Mouse (Mus musculus) heart, postnatal 0 days (tissue): ENCODE results near the gene Prpf38b. TPM values are rescaled to one million over a fixed set of nuclear protein-coding genes. Genes with fewer than 3 reads are reported as not detected.

Experiments used
- ATAC-seq: fragments of 200-750 bp; cut with Nextera tagmentation; 2 replicates; pipeline ENCODE4 v1.8.0; 2017; ENCODE audit warnings: low read depth, moderate number of reproducible peaks, moderate library complexity; ENCODE audit not compliant: insufficient read depth
- DNase-seq: peaks from one replicate; pipeline ENCODE4 v3.0.0-alpha.2; 2016; ENCODE audit warnings: low spot score
- H3K27ac ChIP-seq: fragments of 300-500 bp; sonication (generic); 2 replicates; pipeline ENCODE4 v1.5.1; 2014; ENCODE audit warnings: low read depth, mild to moderate bottlenecking
- H3K27me3 ChIP-seq: fragments of 300-500 bp; sonication (generic); 2 replicates; pipeline ENCODE4 v1.6.1; 2014; ENCODE audit warnings: low read length, mixed read lengths; ENCODE audit not compliant: control insufficient read depth, insufficient read depth
- H3K36me3 ChIP-seq: fragments of 300-500 bp; sonication (generic); replicated peaks from 2 replicates; pipeline ENCODE4 v1.6.1; 2014; ENCODE audit warnings: low read length, mixed read lengths; ENCODE audit not compliant: control insufficient read depth, insufficient read depth
- H3K4me1 ChIP-seq: fragments of 300-500 bp; sonication (generic); 2 replicates; pipeline ENCODE4 v1.6.1; 2014; ENCODE audit warnings: antibody characterized with exemption; ENCODE audit not compliant: control insufficient read depth, insufficient read depth
- H3K4me2 ChIP-seq: fragments of 300-500 bp; sonication (generic); 2 replicates; pipeline ENCODE4 v1.6.1; 2014; ENCODE audit warnings: low read depth, mild to moderate bottlenecking, low read length, moderate library complexity
- H3K4me3 ChIP-seq: fragments of 300-500 bp; sonication (generic); 2 replicates; pipeline ENCODE4 v1.5.1; 2014; ENCODE audit warnings: low read depth, low read length
- H3K9ac ChIP-seq: fragments of 300-500 bp; sonication (generic); replicated peaks from 2 replicates; pipeline ENCODE4 v1.6.1; 2014; ENCODE audit warnings: low read depth, low read length, mixed read lengths
- H3K9me3 ChIP-seq: fragments of 300-500 bp; sonication (generic); replicated peaks from 2 replicates; pipeline ENCODE4 v1.6.1; 2016; ENCODE audit warnings: low read length; ENCODE audit not compliant: control insufficient read depth
- CTCF ChIP-seq: IDR thresholded peaks from 2 replicates; pipeline ENCODE4 v1.5.1; 2016; ENCODE audit warnings: antibody characterized with exemption, control low read depth, low read depth
- EP300 ChIP-seq: IDR thresholded peaks from 2 replicates; pipeline ENCODE4 v1.6.1; 2016; ENCODE audit warnings: antibody characterized with exemption, low read depth
- WGBS: fragments of 180-500 bp; shearing (Covaris S2); extraction: QIAGEN DNeasy Blood & Tissue Kit; methylation state at CpG from one replicate; pipeline ENCODE4 v1.1.7; 2014; 5-methylcytosine and 5-hydroxymethylcytosine counted together
- polyA plus RNA-seq: library from polyadenylated mRNA; unstranded; fragments of >200 nt; fragmentation: Nextera tagmentation; extraction: Ambion mirVana; gene quantifications from 2 replicates; pipeline ENCODE4 v1.2.1, GENCODE M21; 2015
- total RNA-seq: library from RNA; depleted of rRNA; stranded (reverse); fragments of >200 nt; gene quantifications from 2 replicates; pipeline ENCODE4 v1.2.3, GENCODE M21; 2014; ENCODE audit warnings: low replicate concordance; rRNA removed

Prpf38b gene
- total and polyA plus RNA-seq, 2 experiments from 2014 or later = 27.8 to 33.8 TPM

DNA sequence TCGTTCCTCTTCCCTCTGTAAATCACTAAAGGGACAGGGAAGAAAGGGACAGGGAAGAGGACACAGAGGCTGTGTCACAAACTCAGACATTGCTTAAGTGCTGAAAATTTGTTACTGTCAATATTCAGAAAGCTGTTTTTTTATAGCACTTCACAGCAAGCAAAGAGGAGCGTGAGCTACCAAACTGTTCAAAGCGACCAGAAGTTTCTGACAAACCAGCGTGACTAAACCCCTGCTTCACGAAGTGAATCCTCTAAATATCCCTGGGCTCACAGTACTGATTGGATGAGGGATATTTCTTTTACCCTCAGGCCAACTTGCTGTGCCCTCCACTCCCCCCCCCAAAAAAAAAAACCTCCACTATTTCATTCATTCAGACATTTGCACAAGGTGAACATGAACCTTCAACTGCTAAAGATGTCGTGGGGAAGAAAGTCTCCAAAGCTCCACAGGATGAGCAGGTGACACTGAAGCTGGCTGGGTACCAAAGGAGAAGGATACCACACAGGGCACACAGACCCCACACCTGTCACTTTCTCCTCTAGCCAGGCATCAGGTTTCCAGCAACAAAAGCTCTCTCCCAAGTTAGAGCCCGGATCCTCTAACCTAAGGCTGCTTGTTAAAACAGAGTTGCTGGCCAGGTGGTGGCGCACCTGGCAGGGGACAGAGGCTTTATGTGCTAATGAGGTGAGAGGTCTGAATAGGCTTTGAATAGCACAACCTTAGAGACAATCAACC lies 55.0 kb downstream of the Prpf38b start:
- no peak for ATAC-seq
- Histone ChIP-seq H3K27ac (0 out of 2 replicates have a peak overlapping the region, but pooled peaks have one; percentile 32), H3K36me3 (no peaks in the 10 kb centered on the region), H3K27me3 (no peaks in the 10 kb centered on the region), H3K4me3 (no peak overlapping the region), H3K4me1 (peaks cover 20% of the 10 kb centered on the region), H3K9ac (no peak overlapping the region), H3K9me3 (no peaks in the 10 kb centered on the region), H3K4me2 (no peak overlapping the region)
- TF ChIP-seq CTCF (peak; percentile 40), EP300 (no peak)
- WGBS = 76% methylated on average over 8 of the region's 8 CpGs
- no peak for DNase-seq

- peak overlapping the region; percentile 64 for H3K27ac ChIP-seq
- 50% methylated on average over 10 of the region's 10 CpGs for WGBS
- H3K27me3 ChIP-seq = no peaks in the 10 kb centered on the region
- no peak for TF ChIP-seq EP300
- TF ChIP-seq CTCF = no peak
- ATAC-seq (peak; percentile 18), DNase-seq (peak; percentile 18)
- no peaks in the 10 kb centered on the region for H3K36me3 ChIP-seq
- H3K9me3 ChIP-seq = no peaks in the 10 kb centered on the region
- H3K4me3 ChIP-seq = no peak overlapping the region
- H3K4me2 ChIP-seq = no peak overlapping the region
- no peak overlapping the region for H3K9ac ChIP-seq
- H3K4me1 ChIP-seq = peaks cover 20% of the 10 kb centered on the region
These were observed 55.7 kb downstream of the Prpf38b start for GRCm38 (mm10) chr3:108855864-108856263.

GRCm38 (mm10) chr3:108855371-108855770 lies 56.2 kb downstream of the Prpf38b start:
- H3K27ac ChIP-seq = peak overlapping the region; percentile 64
- peak; percentile 37 for DNase-seq
- peaks cover 20% of the 10 kb centered on the region for H3K4me1 ChIP-seq
- no peak overlapping the region for H3K4me2 ChIP-seq
- peak; percentile 37 for ATAC-seq
- TF ChIP-seq CTCF = no peak
- no peak for TF ChIP-seq EP300
- no peak overlapping the region for H3K4me3 ChIP-seq
- H3K9ac ChIP-seq = no peak overlapping the region
- H3K9me3 ChIP-seq = no peaks in the 10 kb centered on the region
- no peaks in the 10 kb centered on the region for H3K27me3 ChIP-seq
- no peaks in the 10 kb centered on the region for H3K36me3 ChIP-seq
- 37% methylated on average over 12 of the region's 12 CpGs for WGBS

GRCm38 (mm10) chr3:108853266-108853665 lies 58.3 kb downstream of the Prpf38b start:
- no peak for ATAC-seq
- Histone ChIP-seq H3K27ac (no peak overlapping the region), H3K4me1 (peaks cover 17% of the 10 kb centered on the region), H3K36me3 (no peaks in the 10 kb centered on the region), H3K9ac (no peak overlapping the region), H3K4me3 (no peak overlapping the region), H3K27me3 (no peaks in the 10 kb centered on the region), H3K9me3 (no peaks in the 10 kb centered on the region), H3K4me2 (no peak overlapping the region)
- DNase-seq = no peak
- WGBS = 64% methylated on average over 1 of the region's 1 CpGs
- no peak for TF ChIP-seq CTCF
- TF ChIP-seq EP300 = no peak

Other genes starting within 250 kb of the Prpf38b start
- 8.7 and 15.8 TPM in 2 replicates for gene Gpsm2, start 189.4 kb downstream of the Prpf38b start, total RNA-seq
- 9.6 and 10.3 TPM in 2 replicates for gene Gpsm2, start 189.4 kb downstream of the Prpf38b start, polyA plus RNA-seq
- gene Aknad1, start 172.1 kb downstream of the Prpf38b start, total RNA-seq = not detected in 2 replicates
- gene Aknad1, start 172.1 kb downstream of the Prpf38b start, polyA plus RNA-seq = 0.05 TPM in 1 of 2 replicates, not detected in the other
- gene Stxbp3, start 71.2 kb downstream of the Prpf38b start, total RNA-seq = 12.8 and 28.1 TPM in 2 replicates
- 26.8 and 27.9 TPM in 2 replicates for gene Stxbp3, start 71.2 kb downstream of the Prpf38b start, polyA plus RNA-seq
- 1.5 TPM in 1 of 2 replicates, not detected in the other for gene Fndc7, start 21.7 kb downstream of the Prpf38b start, total RNA-seq
- 0.08 TPM in 1 of 2 replicates, not detected in the other for gene Fndc7, start 21.7 kb downstream of the Prpf38b start, polyA plus RNA-seq
- not detected in 2 replicates for gene Henmt1, start 28.1 kb upstream of the Prpf38b start, total RNA-seq
- not detected in 2 replicates for gene Henmt1, start 28.1 kb upstream of the Prpf38b start, polyA plus RNA-seq
- gene Gm9857, start 28.7 kb upstream of the Prpf38b start, total RNA-seq = not detected in 2 replicates
- gene Gm9857, start 28.7 kb upstream of the Prpf38b start, polyA plus RNA-seq = not detected in 2 replicates
- 16.5 and 23.2 TPM in 2 replicates for gene Fam102b, start 115.9 kb upstream of the Prpf38b start, total RNA-seq
- gene Fam102b, start 115.9 kb upstream of the Prpf38b start, polyA plus RNA-seq = 3.2 and 3.7 TPM in 2 replicates
- gene Slc25a54, start 168.7 kb upstream of the Prpf38b start, total RNA-seq = not detected in 2 replicates
- gene Slc25a54, start 168.7 kb upstream of the Prpf38b start, polyA plus RNA-seq = not detected in 2 replicates
- 12.0 and 25.0 TPM in 2 replicates for gene Slc25a24, start 211.4 kb upstream of the Prpf38b start, total RNA-seq
- gene Slc25a24, start 211.4 kb upstream of the Prpf38b start, polyA plus RNA-seq = 9.8 and 11.1 TPM in 2 replicates